Mouse (Mus musculus): ENCODE results near the gene Tapt1.

- TF ChIP-seq GATA1 (IDR thresholded peaks at IDR 0.05; ENCODE audit: low read length) (no peak), TAL1 (IDR thresholded peaks at IDR 0.05; ENCODE audit: low read length) (no peak)
Observed at GRCm38 (mm10) chr5:44261172-44261571, 34.7 kb upstream of the Tapt1 start.

All from erythroblast, embryonic 14.5 days (primary cell).